Mouse (Mus musculus) ES-Bruce4 (cell line): Measurements from ENCODE around the gene Trpm2.

Experiments used
- CTCF ChIP-seq: IDR thresholded peaks from one replicate; pipeline ENCODE4 v1.8.1; 2011; ENCODE audit warnings: low read depth, low read length
- POLR2A ChIP-seq: IDR thresholded peaks from one replicate; pipeline ENCODE4 v1.8.1; 2011; ENCODE audit warnings: low read length; ENCODE audit not compliant: insufficient read depth

- TF ChIP-seq POLR2A = no peak
- no peak for TF ChIP-seq CTCF
These were observed 6.2 kb upstream of the Trpm2 start for GRCm38 (mm10) chr10:77976458-77977150.
